Mouse (Mus musculus): ENCODE measurements at regions not wholly inside any gene's neighbourhood (a gene's known extent, or its start where the extent isn't known, plus 50 kb on each side); places are given as distances from the start of the nearest gene placed in this dataset.
"Not testable (repeated sequence)": the region's sequence is repeated elsewhere in the genome, so short reads cannot be mapped to it uniquely, and the experiment has no call there.

DNA sequence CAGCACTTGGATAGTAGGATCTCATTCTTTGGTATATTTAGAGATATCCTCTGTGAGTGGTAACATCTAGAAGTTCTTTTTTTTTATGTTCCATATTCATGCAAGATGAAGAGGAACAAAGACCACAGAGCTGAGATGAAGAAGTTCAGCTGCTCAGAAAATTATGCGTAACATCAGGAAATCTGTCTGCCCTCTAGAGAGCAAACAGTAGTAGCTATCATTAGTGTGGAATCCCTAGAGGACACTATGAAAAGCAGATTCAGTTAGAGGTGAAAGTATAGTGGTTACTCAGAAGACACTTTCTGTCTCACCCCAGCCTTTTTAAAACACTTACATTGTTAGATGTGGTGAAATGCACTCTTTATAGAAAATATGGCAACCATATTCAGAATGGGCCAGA lies 1214.9 kb upstream of the Tacstd2 start:
- Histone ChIP-seq H3K4me1 (no peaks in the 10 kb centered on the region), H3K36me3 (replicated peaks) (no peaks in the 10 kb centered on the region), H3K9me3 (no peaks in the 10 kb centered on the region; the same call in 1 of the 2 replicates), H3K27ac (replicated peaks) (no peak overlapping the region), H3K4me3 (no peak overlapping the region), H3K27me3 (replicated peaks; ENCODE audit: low read depth, poor library complexity, severe bottlenecking) (no peaks in the 10 kb centered on the region)
- no peak for DNase-seq (ENCODE audit: low spot score)
- 92% methylated on average over 1 of the region's 1 CpGs for WGBS

DNA sequence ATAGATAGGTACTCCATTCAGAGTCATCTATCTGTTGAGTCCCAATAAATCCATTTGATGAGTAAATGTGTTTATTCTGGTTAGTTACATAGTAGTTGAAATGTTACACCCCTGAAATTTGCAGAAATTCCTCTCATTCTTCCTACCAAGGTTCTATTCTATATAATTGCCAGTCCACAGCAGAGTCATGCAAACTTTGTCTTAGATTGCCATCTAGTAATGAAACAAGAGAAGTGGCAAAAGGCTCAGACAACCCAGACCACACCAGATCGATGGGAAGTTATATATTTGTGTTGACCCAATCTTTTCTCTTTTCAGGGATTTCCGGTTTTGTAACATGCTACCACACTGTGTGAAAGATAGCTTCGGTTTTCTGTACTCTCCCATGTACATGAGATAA lies 1214.1 kb upstream of the Tacstd2 start:
- Histone ChIP-seq H3K4me1 (no peaks in the 10 kb centered on the region), H3K9me3 (no peaks in the 10 kb centered on the region; the same call in 1 of the 2 replicates), H3K27ac (replicated peaks) (no peak overlapping the region), H3K4me3 (no peak overlapping the region), H3K36me3 (replicated peaks) (no peaks in the 10 kb centered on the region), H3K27me3 (replicated peaks; ENCODE audit: low read depth, poor library complexity, severe bottlenecking) (no peaks in the 10 kb centered on the region)
- 84% methylated on average over 3 of the region's 3 CpGs for WGBS
- no peak for DNase-seq (ENCODE audit: low spot score)

DNA sequence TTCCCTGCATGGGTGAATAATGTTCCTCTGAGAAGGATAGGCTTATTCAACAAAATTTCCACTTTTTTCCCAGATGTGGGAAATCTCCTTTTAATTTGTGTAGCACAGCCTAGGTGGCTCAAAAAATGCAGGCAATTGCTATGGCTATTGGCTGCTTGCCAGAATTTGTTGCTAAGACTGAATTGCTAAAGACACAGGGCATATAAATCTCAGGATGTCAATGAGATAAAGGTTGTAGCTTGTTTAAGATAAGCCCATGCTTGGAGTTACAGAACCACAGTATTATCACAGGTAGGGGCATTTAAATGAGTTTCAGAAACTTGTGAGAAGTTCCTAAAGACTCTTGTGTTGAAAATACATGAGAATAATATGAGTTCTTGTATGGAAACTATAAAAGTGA lies 1203.0 kb upstream of the Tacstd2 start:
- no peak overlapping the region for H3K27ac ChIP-seq (replicated peaks)
- H3K9me3 ChIP-seq = no peaks in the 10 kb centered on the region
- H3K4me1 ChIP-seq = no peaks in the 10 kb centered on the region
- no peaks in the 10 kb centered on the region for H3K36me3 ChIP-seq (replicated peaks)
- no peak for DNase-seq (ENCODE audit: low spot score)
- H3K4me3 ChIP-seq = no peak overlapping the region
- H3K27me3 ChIP-seq (replicated peaks; ENCODE audit: low read depth, poor library complexity, severe bottlenecking) = no peaks in the 10 kb centered on the region

DNA sequence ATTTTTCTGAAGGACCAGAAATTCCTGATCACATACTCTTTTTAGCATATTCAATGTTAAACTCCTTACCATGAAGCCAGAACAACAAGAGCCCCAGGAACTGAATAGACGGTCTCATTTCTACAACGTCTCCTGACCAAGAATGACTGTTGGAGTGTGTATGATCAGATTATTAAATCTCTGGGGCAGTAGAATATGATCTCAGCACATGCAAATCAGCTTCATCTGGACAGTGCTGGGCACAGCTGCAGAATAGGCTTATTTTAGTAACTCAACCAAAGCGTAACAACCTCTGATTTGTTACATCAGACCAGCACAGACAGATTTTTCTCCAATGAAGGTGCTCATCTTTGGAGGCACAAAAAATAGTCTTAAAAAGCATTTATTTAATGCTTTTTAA lies 1201.1 kb upstream of the Tacstd2 start:
- WGBS = 96% methylated on average over 3 of the region's 3 CpGs

DNA sequence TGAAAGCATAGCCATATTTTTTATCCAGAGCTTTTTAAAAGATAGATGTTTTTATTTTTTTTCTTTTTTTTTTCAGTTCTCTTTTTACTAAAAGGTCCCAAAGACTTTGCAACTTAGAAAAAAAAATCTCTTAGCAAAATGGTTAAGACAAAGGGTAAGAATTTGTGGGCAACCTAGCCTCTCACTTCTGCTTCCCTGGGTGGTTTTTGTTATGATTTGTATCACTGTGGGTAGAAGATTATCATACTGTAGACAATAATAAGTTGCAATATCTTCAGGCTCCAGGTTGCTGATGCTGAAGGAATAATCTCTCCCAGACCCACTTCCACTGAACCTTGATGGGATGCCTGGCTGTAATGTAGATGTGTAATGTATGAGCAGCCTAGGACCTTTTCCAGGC lies 1200.5 kb upstream of the Tacstd2 start:
- H3K9me3 ChIP-seq = no peaks in the 10 kb centered on the region
- H3K27ac ChIP-seq (replicated peaks) = no peak overlapping the region
- no peaks in the 10 kb centered on the region for H3K4me1 ChIP-seq
- no peaks in the 10 kb centered on the region for H3K36me3 ChIP-seq (replicated peaks)
- DNase-seq (ENCODE audit: low spot score) = no peak
- H3K27me3 ChIP-seq (replicated peaks; ENCODE audit: low read depth, poor library complexity, severe bottlenecking) = no peaks in the 10 kb centered on the region
- no peak overlapping the region for H3K4me3 ChIP-seq

More for the DNA sequence above, 1201.1 kb upstream of the Tacstd2 start:
- no peaks in the 10 kb centered on the region for H3K4me1 ChIP-seq
- no peaks in the 10 kb centered on the region for H3K9me3 ChIP-seq
- no peak overlapping the region for H3K27ac ChIP-seq (replicated peaks)
- H3K4me3 ChIP-seq = no peak overlapping the region
- no peak for DNase-seq (ENCODE audit: low spot score)
- no peaks in the 10 kb centered on the region for H3K36me3 ChIP-seq (replicated peaks)
- no peaks in the 10 kb centered on the region for H3K27me3 ChIP-seq (replicated peaks; ENCODE audit: low read depth, poor library complexity, severe bottlenecking)

DNA sequence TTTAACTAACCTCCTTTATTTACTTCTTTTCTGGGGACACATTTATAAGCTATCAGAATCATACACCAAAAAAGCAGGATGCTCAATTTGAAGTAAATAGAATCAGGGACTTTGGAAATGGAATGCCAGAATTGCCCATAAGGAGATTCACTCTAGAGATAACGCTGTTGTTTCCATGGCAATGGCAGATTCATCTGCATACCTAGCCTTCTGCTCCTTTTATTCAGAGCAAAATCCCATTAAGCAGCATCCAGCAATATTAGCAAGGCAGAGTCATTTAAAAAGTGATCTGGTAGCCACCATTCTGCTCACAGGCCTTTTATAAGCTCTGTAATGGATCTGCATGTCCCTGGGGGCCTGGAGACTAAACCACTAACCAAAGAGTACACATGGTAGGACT lies 1175.5 kb upstream of the Tacstd2 start:
- DNase-seq (ENCODE audit: low spot score); H3K9me3 ChIP-seq; H3K36me3 ChIP-seq (replicated peaks); H3K27ac ChIP-seq (replicated peaks); H3K27me3 ChIP-seq (replicated peaks; ENCODE audit: low read depth, poor library complexity, severe bottlenecking); H3K4me1 ChIP-seq; H3K4me3 ChIP-seq: not testable (repeated sequence)
- 95% methylated on average over 1 of the region's 1 CpGs for WGBS

DNA sequence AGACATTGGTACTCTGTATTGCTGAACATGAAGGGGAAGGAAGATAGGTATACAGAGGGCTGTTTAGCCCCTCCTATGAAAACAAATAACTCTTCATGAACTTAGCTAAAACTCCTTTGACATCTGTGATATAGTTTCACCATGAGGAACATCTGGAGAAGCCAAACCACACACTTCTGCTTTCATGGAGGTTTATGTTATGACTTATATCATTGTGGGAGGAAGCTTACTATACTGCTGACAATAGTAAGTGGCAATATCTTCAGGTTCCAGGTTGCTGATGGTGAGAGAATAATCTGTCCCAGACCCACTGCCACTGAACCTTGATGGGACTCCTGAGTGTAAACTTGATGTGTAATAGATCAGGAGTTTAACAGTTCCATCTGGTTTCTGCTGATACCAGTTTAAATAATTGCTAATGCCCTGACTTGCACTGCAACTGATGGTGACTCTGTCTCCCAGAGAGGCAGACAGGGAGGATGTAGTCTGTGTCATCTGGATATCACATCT lies 1168.8 kb upstream of the Tacstd2 start:
- not testable (repeated sequence) for H3K27ac ChIP-seq (replicated peaks); H3K27me3 ChIP-seq (replicated peaks; ENCODE audit: low read depth, poor library complexity, severe bottlenecking); H3K4me3 ChIP-seq; H3K9me3 ChIP-seq; DNase-seq (ENCODE audit: low spot score); H3K4me1 ChIP-seq; H3K36me3 ChIP-seq (replicated peaks)

DNA sequence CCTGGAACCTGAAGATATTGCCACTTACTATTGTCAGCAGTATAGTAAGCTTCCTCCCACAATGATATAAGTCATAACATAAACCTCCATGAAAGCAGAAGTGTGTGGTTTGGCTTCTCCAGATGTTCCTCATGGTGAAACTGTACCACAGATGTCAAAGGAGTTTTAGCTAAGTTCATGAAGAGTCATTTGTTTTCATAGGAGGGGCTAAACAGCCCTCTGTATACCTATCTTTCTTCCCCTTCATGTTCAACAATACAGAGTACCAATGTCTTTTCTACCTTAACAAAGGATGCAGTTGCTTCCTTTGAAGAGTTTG lies 1145.2 kb upstream of the Tacstd2 start:
- DNase-seq (ENCODE audit: low spot score); H3K4me1 ChIP-seq; H3K27ac ChIP-seq (replicated peaks); H3K27me3 ChIP-seq (replicated peaks; ENCODE audit: low read depth, poor library complexity, severe bottlenecking); H3K9me3 ChIP-seq; H3K4me3 ChIP-seq; H3K36me3 ChIP-seq (replicated peaks): not testable (repeated sequence)

DNA sequence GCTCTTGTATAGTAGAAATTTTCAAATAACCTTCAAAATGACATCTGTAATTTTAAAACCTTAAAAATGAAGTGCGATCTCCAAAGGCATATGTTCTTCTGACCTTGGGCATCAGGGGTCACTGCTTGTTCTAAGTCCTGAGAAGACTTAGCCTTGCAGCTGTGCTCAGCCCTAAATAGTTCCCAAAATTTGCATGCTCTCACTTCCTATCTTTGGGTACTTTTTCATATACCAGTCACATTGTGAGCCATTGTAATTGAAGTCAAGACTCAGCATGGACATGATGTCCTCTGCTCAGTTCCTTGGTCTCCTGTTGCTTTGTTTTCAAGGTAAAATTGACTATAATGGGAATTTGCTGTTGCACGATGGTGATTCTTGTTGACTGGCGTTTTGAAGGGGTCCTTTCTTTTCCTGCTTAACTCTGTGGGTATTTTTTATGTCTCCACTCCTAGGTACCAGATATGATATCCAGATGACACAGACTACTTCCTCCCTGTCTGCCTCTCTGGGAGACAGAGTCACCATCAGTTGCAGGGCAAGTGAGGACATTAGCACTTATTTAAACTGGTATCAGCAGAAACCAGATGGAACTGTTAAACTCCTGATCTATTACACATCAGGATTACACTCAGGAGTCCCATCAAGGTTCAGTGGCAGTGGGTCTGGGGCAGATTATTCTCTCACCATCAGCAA lies 1144.6 kb upstream of the Tacstd2 start:
- no peak for DNase-seq (ENCODE audit: low spot score)
- Histone ChIP-seq H3K27me3 (replicated peaks; ENCODE audit: low read depth, poor library complexity, severe bottlenecking) (no peaks in the 10 kb centered on the region), H3K9me3 (no peaks in the 10 kb centered on the region), H3K4me3 (no peak overlapping the region), H3K27ac (replicated peaks) (no peak overlapping the region), H3K36me3 (replicated peaks) (no peaks in the 10 kb centered on the region), H3K4me1 (no peaks in the 10 kb centered on the region)
- 88% methylated on average over 3 of the region's 3 CpGs for WGBS

DNA sequence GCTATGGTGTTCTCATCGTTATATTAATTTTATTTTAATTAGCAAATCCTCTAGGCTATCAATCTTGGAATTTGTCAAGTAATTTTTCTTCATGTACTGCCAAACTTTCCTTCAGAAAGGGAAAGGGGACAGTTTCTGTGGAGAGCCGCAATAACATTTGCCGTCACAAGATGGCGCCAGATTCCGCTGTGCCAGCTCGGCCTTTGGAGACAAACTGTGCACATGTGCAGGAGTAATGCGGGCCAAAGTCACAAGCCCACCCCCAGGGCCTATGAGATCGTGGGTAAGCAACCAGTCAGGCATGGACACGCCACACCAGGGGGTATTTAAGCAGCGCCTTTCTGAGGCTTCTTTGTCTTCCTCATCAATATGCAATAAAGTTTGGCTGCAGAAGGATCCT lies 1132.8 kb upstream of the Tacstd2 start:
- not testable (repeated sequence) for H3K27ac ChIP-seq (replicated peaks); H3K27me3 ChIP-seq (replicated peaks; ENCODE audit: low read depth, poor library complexity, severe bottlenecking); H3K9me3 ChIP-seq; H3K4me3 ChIP-seq; H3K4me1 ChIP-seq; H3K36me3 ChIP-seq (replicated peaks)
- 3% methylated on average over 10 of the region's 10 CpGs for WGBS
- peak; percentile 65 for DNase-seq (ENCODE audit: low spot score)

DNA sequence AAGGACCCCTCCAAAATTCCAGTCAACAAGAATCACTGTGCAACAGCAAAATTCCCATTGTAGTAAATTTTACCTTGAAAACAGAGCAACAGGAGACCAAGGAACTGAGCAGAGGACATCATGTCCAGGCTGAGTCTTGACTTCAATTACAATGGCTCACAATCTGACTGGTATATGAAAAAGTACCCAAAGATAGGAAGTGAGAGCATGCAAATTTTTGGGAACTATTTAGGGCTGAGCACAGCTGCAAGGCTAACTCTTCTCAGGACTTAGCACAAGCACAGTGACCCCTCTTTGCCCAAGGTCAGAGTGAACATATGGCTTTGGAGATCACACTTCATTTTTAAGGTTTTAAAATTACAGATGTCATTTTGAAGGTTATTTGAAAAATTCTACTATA lies 1096.7 kb upstream of the Tacstd2 start:
- not testable (repeated sequence) for H3K4me1 ChIP-seq; H3K27me3 ChIP-seq (replicated peaks; ENCODE audit: low read depth, poor library complexity, severe bottlenecking); H3K27ac ChIP-seq (replicated peaks); H3K9me3 ChIP-seq; H3K36me3 ChIP-seq (replicated peaks); H3K4me3 ChIP-seq; DNase-seq (ENCODE audit: low spot score)

DNA sequence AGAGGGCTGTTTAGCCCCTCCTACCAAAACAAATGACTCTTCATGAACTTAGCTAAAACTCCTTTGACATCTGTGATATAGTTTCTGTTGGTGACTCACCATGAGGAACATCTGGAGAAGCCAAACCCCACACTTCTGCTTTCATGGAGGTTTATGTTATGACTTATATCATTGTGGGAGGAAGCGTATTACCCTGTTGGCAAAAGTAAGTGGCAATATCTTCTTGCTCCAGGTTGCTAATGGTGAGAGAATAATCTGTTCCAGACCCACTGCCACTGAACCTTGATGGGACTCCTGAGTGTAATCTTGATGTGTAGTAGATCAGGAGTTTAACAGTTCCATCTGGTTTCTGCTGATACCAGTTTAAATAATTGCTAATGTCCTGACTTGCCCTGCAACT lies 1096.2 kb upstream of the Tacstd2 start:
- no peak for DNase-seq (ENCODE audit: low spot score)
- Histone ChIP-seq H3K4me1 (no peaks in the 10 kb centered on the region), H3K9me3 (peaks cover 4% of the 10 kb centered on the region; the same call in 1 of the 2 replicates), H3K36me3 (replicated peaks) (no peaks in the 10 kb centered on the region), H3K27ac (replicated peaks) (no peak overlapping the region), H3K4me3 (no peak overlapping the region), H3K27me3 (replicated peaks; ENCODE audit: low read depth, poor library complexity, severe bottlenecking) (no peaks in the 10 kb centered on the region)
- 78% methylated on average over 1 of the region's 1 CpGs for WGBS

DNA sequence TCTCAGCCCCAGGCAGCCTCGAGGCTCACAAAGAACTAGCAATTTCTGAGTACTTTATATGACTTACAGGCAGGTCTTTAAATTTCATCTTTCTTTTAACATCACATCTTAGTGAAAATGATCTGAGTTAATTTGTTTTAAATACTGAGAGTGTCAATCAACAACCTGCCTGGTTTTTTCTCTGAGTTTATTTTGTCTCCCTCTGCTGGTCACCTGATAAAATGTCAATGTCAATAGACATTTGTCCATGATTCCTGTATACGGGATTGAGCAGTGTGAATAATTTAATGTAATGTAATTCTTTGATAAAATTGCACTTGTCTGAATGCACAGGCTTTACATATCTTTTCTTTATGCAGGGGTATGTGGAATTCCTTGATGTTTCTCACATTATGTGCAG lies 1070.4 kb upstream of the Tacstd2 start:
- Histone ChIP-seq H3K4me3 (no peak overlapping the region), H3K27ac (replicated peaks) (no peak overlapping the region), H3K9me3 (no peaks in the 10 kb centered on the region), H3K4me1 (no peaks in the 10 kb centered on the region), H3K36me3 (replicated peaks) (no peaks in the 10 kb centered on the region), H3K27me3 (replicated peaks; ENCODE audit: low read depth, poor library complexity, severe bottlenecking) (no peaks in the 10 kb centered on the region)
- WGBS = 81% methylated on average over 2 of the region's 2 CpGs
- no peak for DNase-seq (ENCODE audit: low spot score)

Measured in embryonic facial prominence, embryonic 10.5 days (tissue).